Mouse (Mus musculus) CH12.LX (cell line): ENCODE data around the gene Fmo1. TPM values are rescaled to one million over a fixed set of nuclear protein-coding genes. Genes with fewer than 3 reads are reported as not detected.

ENCODE experiments used
- DNase-seq: peaks from one replicate; pipeline ENCODE4 v3.0.0-alpha.2; 2013; ENCODE audit errors: extremely low read depth
- H3K27ac ChIP-seq: 2 replicates; pipeline ENCODE4 v1.5.1; 2012; ENCODE audit warnings: low read depth, mild to moderate bottlenecking, control low read depth, moderate library complexity; ENCODE audit not compliant: insufficient read depth
- H3K27me3 ChIP-seq: replicated peaks from 2 replicates; pipeline ENCODE3; 2012; ENCODE audit warnings: inconsistent platforms
- H3K36me3 ChIP-seq, 2 experiments: replicated peaks in 1 of 2; 2 replicates each; pipeline versions ENCODE3 to v1.6.1; 2012; ENCODE audit warnings: inconsistent platforms in 1 of 2, low read length in 1 of 2, mild to moderate bottlenecking in 1 of 2, mixed read lengths in 1 of 2, moderate library complexity in 1 of 2; ENCODE audit not compliant: control insufficient read depth in 1 of 2, insufficient read depth in 1 of 2
- H3K4me1 ChIP-seq, 2 experiments: 2 replicates each; pipeline ENCODE4 v1.6.1; 2012; ENCODE audit warnings: inconsistent platforms in 1 of 2, moderate library complexity in 1 of 2; ENCODE audit not compliant: insufficient read depth in 2 of 2, control insufficient read depth in 1 of 2
- H3K4me2 ChIP-seq: 2 replicates; pipeline ENCODE4 v1.6.1; 2012; ENCODE audit warnings: low read depth, mild to moderate bottlenecking, control low read depth; ENCODE audit not compliant: poor library complexity, insufficient read depth, severe bottlenecking
- H3K4me3 ChIP-seq, 3 experiments: fragments of 150-350 bp in 1 of 3; sonication (generic) in 1 of 3; replicated peaks in 1 of 3; 2 replicates each; pipeline versions ENCODE3 to v1.5.1; 2011 to 2012; ENCODE audit warnings: low read depth in 2 of 3, low read length in 2 of 3, mild to moderate bottlenecking in 2 of 3, moderate library complexity in 2 of 3, control low read depth in 1 of 3, improper control_type of control experiment in 1 of 3, inconsistent platforms in 1 of 3, mixed read lengths in 1 of 3; ENCODE audit not compliant: poor library complexity in 1 of 3
- H3K79me2 ChIP-seq: replicated peaks from 2 replicates; pipeline ENCODE4 v1.6.1; 2012; ENCODE audit warnings: mild to moderate bottlenecking, moderate library complexity; ENCODE audit not compliant: control insufficient read depth, poor library complexity, insufficient read depth, severe bottlenecking; ENCODE audit errors: extremely low read depth
- H3K9ac ChIP-seq: 2 replicates; pipeline ENCODE4 v1.6.1; 2012; ENCODE audit warnings: low read depth, mild to moderate bottlenecking, control low read depth, moderate library complexity; ENCODE audit not compliant: insufficient read depth
- H3K9me3 ChIP-seq: replicated peaks from 2 replicates; pipeline ENCODE3; 2012; ENCODE audit warnings: low read length, inconsistent platforms, mixed read lengths
- BHLHE40 ChIP-seq: IDR thresholded peaks from 2 replicates; pipeline ENCODE4 v1.6.1; 2011; ENCODE audit warnings: mild to moderate bottlenecking, low read depth, low read length, improper control_type of control experiment
- CHD1 ChIP-seq: IDR thresholded peaks from 2 replicates; pipeline ENCODE4 v1.6.1; 2012; ENCODE audit warnings: low read depth, low read length, improper control_type of control experiment, inconsistent platforms
- CTCF ChIP-seq, 2 experiments: IDR thresholded peaks in 1 of 2; conservative IDR thresholded peaks in 1 of 2; 2 replicates each; pipeline ENCODE4 v1.5.1; 2011 to 2012; ENCODE audit warnings: low read depth in 2 of 2, low read length in 2 of 2, improper control_type of control experiment in 1 of 2, inconsistent platforms in 1 of 2, mild to moderate bottlenecking in 1 of 2, moderate library complexity in 1 of 2
- E2F4 ChIP-seq: IDR thresholded peaks from 2 replicates; pipeline ENCODE4 v1.6.1; 2011; ENCODE audit warnings: low read depth, low read length, improper control_type of control experiment; ENCODE audit not compliant: insufficient replicate concordance
- ELF1 ChIP-seq: IDR thresholded peaks from 2 replicates; pipeline ENCODE4 v1.6.1; 2014; ENCODE audit warnings: low read depth, mild to moderate bottlenecking, inconsistent platforms, low read length, improper control_type of control experiment
- ETS1 ChIP-seq: conservative IDR thresholded peaks from 2 replicates; pipeline ENCODE4 v1.6.1; 2012; ENCODE audit warnings: low read depth, mild to moderate bottlenecking, inconsistent platforms, low read length, improper control_type of control experiment, moderate library complexity
- IRF4 ChIP-seq: IDR thresholded peaks from 2 replicates; pipeline ENCODE4 v1.6.1; 2014; ENCODE audit warnings: low read depth, mild to moderate bottlenecking, inconsistent platforms, low read length, improper control_type of control experiment
- KAT2A ChIP-seq: IDR thresholded peaks from 2 replicates; pipeline ENCODE4 v1.6.1; 2012; ENCODE audit warnings: low read length, improper control_type of control experiment, inconsistent platforms; ENCODE audit not compliant: insufficient replicate concordance
- MAFK ChIP-seq: IDR thresholded peaks from 2 replicates; pipeline ENCODE4 v1.6.1; 2011; ENCODE audit warnings: low read length, improper control_type of control experiment; ENCODE audit not compliant: insufficient replicate concordance
- MEF2A ChIP-seq: IDR thresholded peaks from 2 replicates; pipeline ENCODE4 v1.6.1; 2014; ENCODE audit warnings: low read depth, mild to moderate bottlenecking, inconsistent platforms, low read length, improper control_type of control experiment, borderline replicate concordance
- MYC ChIP-seq: IDR thresholded peaks from 2 replicates; pipeline ENCODE4 v1.6.1; 2011; ENCODE audit warnings: low read depth, mild to moderate bottlenecking, improper control_type of control experiment, low read length
- NELFE ChIP-seq: IDR thresholded peaks from 2 replicates; pipeline ENCODE4 v1.6.1; 2011; ENCODE audit warnings: low read depth, low read length, improper control_type of control experiment
- NRF1 ChIP-seq: IDR thresholded peaks from 2 replicates; pipeline ENCODE4 v1.6.1; 2014; ENCODE audit warnings: low read depth, mild to moderate bottlenecking, inconsistent platforms, low read length, improper control_type of control experiment, moderate library complexity
- PAX5 ChIP-seq: IDR thresholded peaks from 2 replicates; pipeline ENCODE4 v1.6.1; 2012; ENCODE audit warnings: low read length, inconsistent platforms, mixed read lengths
- POLR2A ChIP-seq: IDR thresholded peaks from 2 replicates; pipeline ENCODE4 v1.6.1; 2011; ENCODE audit warnings: low read depth, mild to moderate bottlenecking, improper control_type of control experiment, low read length
- POLR2AphosphoS2 ChIP-seq: IDR thresholded peaks from 2 replicates; pipeline ENCODE4 v1.6.1; 2011; ENCODE audit warnings: low read depth, low read length, improper control_type of control experiment
- RAD21 ChIP-seq: IDR thresholded peaks from 2 replicates; pipeline ENCODE4 v1.6.1; 2011; ENCODE audit warnings: low read depth, mild to moderate bottlenecking, low read length, improper control_type of control experiment, moderate library complexity
- SIN3A ChIP-seq: IDR thresholded peaks from 2 replicates; pipeline ENCODE4 v1.6.1; 2012; ENCODE audit warnings: low read length, improper control_type of control experiment, inconsistent platforms
- SMC3 ChIP-seq: IDR thresholded peaks from 2 replicates; pipeline ENCODE4 v1.6.1; 2011; ENCODE audit warnings: low read depth, low read length, improper control_type of control experiment
- TBP ChIP-seq: conservative IDR thresholded peaks from 2 replicates; pipeline ENCODE4 v1.6.1; 2011; ENCODE audit warnings: low read depth, low read length, improper control_type of control experiment
- TCF12 ChIP-seq: IDR thresholded peaks from 2 replicates; pipeline ENCODE4 v1.6.1; 2014; ENCODE audit warnings: low read depth, mild to moderate bottlenecking, inconsistent platforms, low read length, improper control_type of control experiment
- UBTF ChIP-seq: IDR thresholded peaks from 2 replicates; pipeline ENCODE4 v1.6.1; 2012; ENCODE audit warnings: low read depth, mild to moderate bottlenecking, inconsistent platforms, low read length, improper control_type of control experiment, moderate library complexity
- USF1 ChIP-seq: IDR thresholded peaks from 2 replicates; pipeline ENCODE4 v1.6.1; 2014; ENCODE audit warnings: low read depth, mild to moderate bottlenecking, inconsistent platforms, low read length, improper control_type of control experiment
- USF2 ChIP-seq: conservative IDR thresholded peaks from 2 replicates; pipeline ENCODE4 v1.6.1; 2011; ENCODE audit warnings: low read depth, low read length, improper control_type of control experiment
- ZC3H11A ChIP-seq: IDR thresholded peaks from 2 replicates; pipeline ENCODE4 v1.6.1; 2012; ENCODE audit warnings: low read depth, mild to moderate bottlenecking, inconsistent platforms, low read length, improper control_type of control experiment
- ZKSCAN1 ChIP-seq: IDR thresholded peaks from 2 replicates; pipeline ENCODE4 v1.6.1; 2012; ENCODE audit warnings: low read depth, inconsistent platforms, low read length, improper control_type of control experiment, borderline replicate concordance
- ZMIZ1 ChIP-seq: IDR thresholded peaks from 2 replicates; pipeline ENCODE4 v1.6.1; 2012; ENCODE audit warnings: low read depth, mild to moderate bottlenecking, inconsistent platforms, low read length, improper control_type of control experiment
- ZNF384 ChIP-seq: IDR thresholded peaks from 2 replicates; pipeline ENCODE4 v1.6.1; 2012; ENCODE audit warnings: low read depth, low read length, improper control_type of control experiment, inconsistent platforms
- dilution Hi-C: fragments of 300-500 bp; cut with MboI; formaldehyde crosslinking; loops from 2 replicates; pipeline ENCODE4 v1.14.3; 2020; ENCODE audit warnings: low sequenced_read_pairs; ENCODE audit not compliant: extremely low pct_unique_long_range_greater_than_20kb, extremely low pct_ligation_motif_present
- in situ Hi-C: fragments of 300-500 bp; cut with MboI; formaldehyde crosslinking; loops from 3 replicates; pipeline ENCODE4 v1.14.3; 2019; ENCODE audit warnings: low sequenced_read_pairs, low pct_ligation_motif_present, low pct_unique_long_range_greater_than_20kb, mixed read lengths
- polyA plus RNA-seq: library from polyadenylated mRNA; unstranded; fragments of >175 nt; gene quantifications from 2 replicates; pipeline ENCODE4 v1.2.1, GENCODE M21; 2012; ENCODE audit warnings: low read depth; ENCODE audit not compliant: insufficient read length
- total RNA-seq, 2 experiments: library from RNA; depleted of rRNA; stranded (reverse); fragments of 300-350 nt in 1 of 2; fragments of >200 nt in 1 of 2; gene quantifications; 2 replicates each; pipeline ENCODE4 v1.2.3; 2012 to 2014

The Fmo1 gene
- total RNA-seq (2012; rRNA removed): not detected in 2 replicates
- total RNA-seq (2014; rRNA removed): not detected in 2 replicates
- not detected in 2 replicates for polyA plus RNA-seq

DNA sequence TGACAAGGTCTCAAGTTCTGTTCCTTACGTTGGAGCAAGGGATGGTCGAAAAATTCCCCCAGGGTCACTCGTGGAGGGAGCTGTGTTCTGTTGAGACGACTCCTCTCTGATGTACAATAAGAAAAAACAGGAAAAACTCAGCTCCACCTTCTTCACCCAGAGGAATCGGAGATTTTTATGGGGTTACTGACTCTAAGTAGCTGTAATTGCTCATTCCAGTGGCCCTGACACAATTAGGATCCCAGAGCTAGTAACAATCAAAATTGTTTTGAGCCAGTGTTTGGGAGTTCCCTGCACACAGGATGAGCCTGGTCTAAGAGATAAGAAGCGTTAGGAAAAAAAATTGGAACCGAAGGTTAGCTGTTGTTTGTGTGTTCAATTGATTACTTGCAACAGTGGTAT is at the start of gene Fmo1:
Gene Fmo1 (minus strand): TSS at position 331 of the 402 bp plus-strand sequence.
- H3K27ac ChIP-seq: no peak within 1 kb of the TSS
- no peak within 1 kb of the TSS for H3K4me2 ChIP-seq
- no peak within 1 kb of the TSS for H3K4me3 ChIP-seq
- H3K4me1 ChIP-seq: peaks cover 0 to 4% of the 10 kb centered on the region in 2 experiments; a peak in 2 of 4 replicates
- no peak for DNase-seq
- H3K27me3 ChIP-seq: no peaks in the 10 kb centered on the region
- in situ Hi-C loops: no loop called here
- no peak for TF ChIP-seq TCF12
- TF ChIP-seq ZNF384: no peak
- no peak for TF ChIP-seq ELF1
- no peak for TF ChIP-seq NELFE
- TF ChIP-seq MAFK: no peak
- no peak for TF ChIP-seq USF2
- no peak for TF ChIP-seq ZKSCAN1
- TF ChIP-seq CHD1: no peak
- TF ChIP-seq UBTF: no peak
- TF ChIP-seq KAT2A: no peak
- no peak for TF ChIP-seq IRF4
- no peak for TF ChIP-seq ETS1
- TF ChIP-seq USF1: no peak
- TF ChIP-seq BHLHE40: no peak
- TF ChIP-seq E2F4: no peak
- no peak for TF ChIP-seq SIN3A
- TF ChIP-seq CTCF (conservative IDR thresholded peaks at IDR 0.05 in 1 of 2, IDR thresholded peaks at IDR 0.05 in 1 of 2; ENCODE audit: low read depth in 2 of 2, low read length in 2 of 2): no peak
- no peak for TF ChIP-seq NRF1
- no peak for TF ChIP-seq POLR2AphosphoS2
- TF ChIP-seq MEF2A: no peak
- TF ChIP-seq, all 38 proteins: peak for 0
- Histone ChIP-seq H3K9me3 (no peaks in the 10 kb centered on the region), H3K36me3 (no peaks in the 10 kb centered on the region), H3K79me2 (no peaks in the 10 kb centered on the region), H3K9ac (no peak within 1 kb of the TSS)
- dilution Hi-C loops: no loop called here

DNA sequence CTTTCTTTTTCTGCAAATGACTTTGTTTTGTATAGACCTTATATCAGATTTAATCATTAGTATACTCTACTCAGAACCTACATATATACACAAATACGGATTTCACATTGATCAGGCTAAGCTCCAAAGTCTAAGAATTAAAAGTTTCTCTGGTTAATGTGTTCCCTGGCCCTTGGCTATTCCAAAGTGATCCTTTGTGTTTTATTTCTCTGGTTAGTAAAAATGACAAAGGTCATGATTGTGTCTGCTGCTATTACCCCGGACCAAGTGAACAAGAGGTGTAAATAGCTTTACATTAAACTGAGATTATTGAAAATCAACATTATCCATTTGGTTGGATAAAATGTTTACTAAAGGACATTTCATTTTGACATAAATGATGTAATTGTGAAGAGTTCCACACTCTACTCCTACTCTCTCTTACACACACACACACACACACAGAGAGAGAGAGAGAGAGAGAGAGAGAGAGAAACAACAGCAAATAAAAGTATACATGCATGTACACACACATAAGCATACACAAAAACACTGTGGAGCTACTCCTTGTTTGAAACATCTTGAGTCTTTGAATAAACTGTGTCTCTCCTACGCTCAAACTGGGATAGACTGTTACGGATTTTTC is 48.6 kb upstream of the Fmo1 start:
- Histone ChIP-seq H3K4me1 (no peaks in the 10 kb centered on the region), H3K27ac (no peak overlapping the region), H3K9ac (no peak overlapping the region), H3K4me3 (no peak overlapping the region), H3K4me2 (no peak overlapping the region), H3K79me2 (no peaks in the 10 kb centered on the region), H3K9me3 (no peaks in the 10 kb centered on the region), H3K27me3 (no peaks in the 10 kb centered on the region), H3K36me3 (no peaks in the 10 kb centered on the region)
- dilution Hi-C loops: no loop called here
- no peak for TF ChIP-seq CTCF (conservative IDR thresholded peaks at IDR 0.05 in 1 of 2, IDR thresholded peaks at IDR 0.05 in 1 of 2; ENCODE audit: low read depth in 2 of 2, low read length in 2 of 2)
- no peak for TF ChIP-seq ETS1
- TF ChIP-seq CHD1: no peak
- TF ChIP-seq IRF4: no peak
- no peak for TF ChIP-seq PAX5
- TF ChIP-seq SMC3: no peak
- no peak for TF ChIP-seq POLR2A
- no peak for TF ChIP-seq MEF2A
- TF ChIP-seq ZMIZ1: no peak
- no peak for TF ChIP-seq ZC3H11A
- no peak for TF ChIP-seq RAD21
- TF ChIP-seq TBP: no peak
- no peak for TF ChIP-seq MYC
- no peak for TF ChIP-seq TCF12
- no peak for DNase-seq
- in situ Hi-C loops: no loop called here
